Mouse (Mus musculus) heart, adult 2 months (tissue): ENCODE measurements around the gene Grin1. TPM values are rescaled to one million over a fixed set of nuclear protein-coding genes. Genes with fewer than 3 reads are reported as not detected.

Experiments used
- DNase-seq, 2 experiments: peaks; one replicate each; pipeline ENCODE4 v3.0.0; 2021
- H3K27ac ChIP-seq: fragments of 200-600 bp; 2 replicates; pipeline ENCODE4 v1.8.1; 2022
- H3K27me3 ChIP-seq: fragments of 200-500 bp; 2 replicates; pipeline ENCODE4 v1.6.1; 2012; ENCODE audit warnings: mild to moderate bottlenecking, low read length, inconsistent platforms, mixed read lengths; ENCODE audit not compliant: control insufficient read depth, insufficient read depth
- H3K36me3 ChIP-seq: fragments of 200-500 bp; 2 replicates; pipeline ENCODE4 v1.6.1; 2012; ENCODE audit warnings: low read length, inconsistent platforms; ENCODE audit not compliant: control insufficient read depth, insufficient read depth
- H3K4me1 ChIP-seq: fragments of 200-500 bp; 2 replicates; pipeline ENCODE4 v1.6.1; 2011; ENCODE audit warnings: low read length; ENCODE audit not compliant: control insufficient read depth, insufficient read depth
- H3K4me3 ChIP-seq: fragments of 200-600 bp; 2 replicates; pipeline ENCODE4 v1.8.1; 2022
- H3K79me2 ChIP-seq: fragments of 200-500 bp; replicated peaks from 2 replicates; pipeline ENCODE4 v1.6.1; 2012; ENCODE audit warnings: mild to moderate bottlenecking, inconsistent platforms, low read length, moderate library complexity, mixed read lengths; ENCODE audit not compliant: control insufficient read depth, insufficient read depth
- H3K9ac ChIP-seq: fragments of 200-500 bp; 2 replicates; pipeline ENCODE4 v1.6.1; 2012; ENCODE audit warnings: low read depth, mild to moderate bottlenecking, control low read depth, inconsistent platforms, low read length, mixed read lengths
- CTCF ChIP-seq: fragments of 200-600 bp; IDR thresholded peaks from 2 replicates; pipeline ENCODE4 v1.8.1; 2022; ENCODE audit warnings: antibody characterized with exemption, mild to moderate bottlenecking, moderate library complexity
- EP300 ChIP-seq: fragments of 200-500 bp; IDR thresholded peaks from 2 replicates; pipeline ENCODE4 v1.6.1; 2011; ENCODE audit warnings: low read depth, low read length, control low read depth; ENCODE audit not compliant: insufficient read depth
- POLR2A ChIP-seq: fragments of 200-500 bp; IDR thresholded peaks from 2 replicates; pipeline ENCODE4 v1.6.1; 2011; ENCODE audit warnings: mild to moderate bottlenecking, low read depth, low read length, control low read depth; ENCODE audit not compliant: insufficient read depth
- WGBS: fragments of 180-500 bp; shearing (Covaris S2); methylation state at CpG from one replicate; pipeline ENCODE4 v1.1.7; 2018; 5-methylcytosine and 5-hydroxymethylcytosine counted together
- intact Hi-C: fragments of 180-260 bp; cut with DNase I; formaldehyde crosslinking; loops from one replicate; pipeline ENCODE4 v1.15.1; 2025
- polyA plus RNA-seq: library from polyadenylated mRNA; depleted of rRNA; stranded (reverse); fragments of >200 nt; gene quantifications from 2 replicates; pipeline ENCODE4 v1.2.3, GENCODE M21; 2012
- total RNA-seq, 2 experiments: library from RNA; stranded (reverse); gene quantifications; 2 replicates each; pipeline ENCODE4 v1.2.3; 2021

Gene Grin1
- total and polyA plus RNA-seq, 3 experiments = 0.41 TPM; not detected in 2

- intact Hi-C loops = loop anchor here (2.0 kb wide), 2 partner anchors 13 to 33 kb away; no protein-coding TSS in a partner anchor
- peaks cover 7% of the 10 kb centered on the region for H3K4me1 ChIP-seq
- TF ChIP-seq EP300 = no peak
- TF ChIP-seq POLR2A = no peak
- peak; percentile 55 for TF ChIP-seq CTCF
- no peak overlapping the region for H3K27ac ChIP-seq
- no peaks in the 10 kb centered on the region for H3K36me3 ChIP-seq
- peak overlapping the region; percentile 51 for H3K4me3 ChIP-seq
- H3K9ac ChIP-seq = peak overlapping the region; percentile 62
- WGBS = 9% methylated on average over 32 of the region's 32 CpGs
- H3K27me3 ChIP-seq = peaks cover 8% of the 10 kb centered on the region
- peak in 1 of 2 experiments; percentile 55 for DNase-seq
- no peaks in the 10 kb centered on the region for H3K79me2 ChIP-seq
These were observed 27.6 kb downstream of the Grin1 start for GRCm38 (mm10) chr2:25291184-25292053.

GRCm38 (mm10) chr2:25290816-25291130, 28.2 kb downstream of the Grin1 start:
- H3K9ac ChIP-seq = no peak overlapping the region
- H3K79me2 ChIP-seq = no peaks in the 10 kb centered on the region
- no peak overlapping the region for H3K27ac ChIP-seq
- no peak for TF ChIP-seq POLR2A
- no peak for TF ChIP-seq EP300
- no peak for TF ChIP-seq CTCF
- intact Hi-C loops = no loop called here
- peaks cover 7% of the 10 kb centered on the region for H3K4me1 ChIP-seq
- DNase-seq = no peak
- no peaks in the 10 kb centered on the region for H3K36me3 ChIP-seq
- H3K27me3 ChIP-seq = peaks cover 8% of the 10 kb centered on the region
- H3K4me3 ChIP-seq = peak overlapping the region; percentile 40
- under 1% methylated on average over 18 of the region's 18 CpGs for WGBS

GRCm38 (mm10) chr2:25290101-25290815, 28.7 kb downstream of the Grin1 start:
- no peak for TF ChIP-seq EP300
- no peak for TF ChIP-seq CTCF
- no peak for TF ChIP-seq POLR2A
- DNase-seq = peak in 1 of 2 experiments; percentile 47
- intact Hi-C loops = no loop called here
- H3K4me1 ChIP-seq = peaks cover 7% of the 10 kb centered on the region
- peak overlapping the region; percentile 40 for H3K4me3 ChIP-seq
- H3K9ac ChIP-seq = no peak overlapping the region
- H3K27ac ChIP-seq = no peak overlapping the region
- 2% methylated on average over 54 of the region's 54 CpGs for WGBS
- H3K79me2 ChIP-seq = no peaks in the 10 kb centered on the region
- H3K27me3 ChIP-seq = peaks cover 6% of the 10 kb centered on the region
- no peaks in the 10 kb centered on the region for H3K36me3 ChIP-seq

GRCm38 (mm10) chr2:25289651-25290050, 29.3 kb downstream of the Grin1 start, which contains the start of gene Lrrc26:
Gene Lrrc26 (plus strand): TSS chr2:25289915.
- DNase-seq = no peak
- Histone ChIP-seq H3K27me3 (peaks cover 6% of the 10 kb centered on the region), H3K36me3 (no peaks in the 10 kb centered on the region), H3K79me2 (no peaks in the 10 kb centered on the region), H3K9ac (no peak within 1 kb of the TSS), H3K4me1 (peaks cover 7% of the 10 kb centered on the region), H3K4me3 (peak within 1 kb of the TSS; percentile 40), H3K27ac (no peak within 1 kb of the TSS)
- no peak for TF ChIP-seq EP300
- TF ChIP-seq POLR2A = no peak
- TF ChIP-seq CTCF = no peak
- 10% methylated on average over 11 of the region's 11 CpGs for WGBS
- intact Hi-C loops = no loop called here

GRCm38 (mm10) chr2:25288734-25289345, 30.1 kb downstream of the Grin1 start:
- Histone ChIP-seq H3K27ac (no peak overlapping the region), H3K79me2 (no peaks in the 10 kb centered on the region), H3K36me3 (no peaks in the 10 kb centered on the region), H3K27me3 (peaks cover 6% of the 10 kb centered on the region), H3K9ac (no peak overlapping the region), H3K4me1 (peaks cover 7% of the 10 kb centered on the region), H3K4me3 (no peak overlapping the region)
- WGBS = 84% methylated on average over 7 of the region's 7 CpGs
- DNase-seq = no peak
- intact Hi-C loops = no loop called here
- TF ChIP-seq CTCF = no peak
